Mouse (Mus musculus) layer of hippocampus, adult 18-20 months (tissue): ENCODE measurements around the gene Gm28035. TPM values are rescaled to one million over a fixed set of nuclear protein-coding genes. Genes with fewer than 3 reads are reported as not detected.
A peak's percentile ranks its signal among the peaks of the same experiment; 100 is the strongest.

Experiments
- DNase-seq, 2 experiments: peaks; one replicate each; pipeline ENCODE4 v3.0.0; 2022; ENCODE audit warnings: low spot score in 2 of 2
- long read RNA-seq: library from polyadenylated mRNA; stranded (forward); transcript quantifications from one replicate; pipeline ENCODE4 v2.0.0, GENCODE M21; 2021
- total RNA-seq, 2 experiments: library from RNA; stranded (reverse); gene quantifications; 2 replicates each; pipeline ENCODE4 v1.2.3; 2021

Gm28035 gene
- 1 to 10 TPM; 8.4 to 9.5 TPM for total RNA-seq
- long read RNA-seq, partial matches to known transcripts, result 1 of 11 reads
- long read RNA-seq, other reads (novel, unspliced or antisense), result 10 of 11 reads

DNA sequence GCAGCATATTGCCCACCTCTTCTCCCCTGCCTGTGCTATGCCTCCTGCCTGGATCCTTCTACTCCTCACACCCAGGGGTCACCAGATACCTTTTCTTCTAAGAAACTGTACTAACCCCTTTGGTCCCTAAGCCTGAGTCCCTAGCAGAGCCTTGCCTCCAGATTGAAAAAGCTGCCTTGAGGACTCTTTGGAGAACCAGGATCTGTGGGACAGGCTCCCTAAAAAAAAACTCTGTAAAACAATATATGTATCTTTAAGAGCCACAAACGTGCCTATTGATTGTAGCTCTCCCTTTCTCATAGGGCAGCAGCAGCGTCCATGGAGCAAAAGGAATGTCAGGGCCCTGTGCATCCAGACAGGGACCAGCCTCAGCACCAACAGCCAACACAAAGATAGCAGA, at the start of gene Gm28035:
TSS of gene Gm28035 (plus strand) at position 301 of the 400 bp plus-strand sequence.
- no peak for DNase-seq

DNA sequence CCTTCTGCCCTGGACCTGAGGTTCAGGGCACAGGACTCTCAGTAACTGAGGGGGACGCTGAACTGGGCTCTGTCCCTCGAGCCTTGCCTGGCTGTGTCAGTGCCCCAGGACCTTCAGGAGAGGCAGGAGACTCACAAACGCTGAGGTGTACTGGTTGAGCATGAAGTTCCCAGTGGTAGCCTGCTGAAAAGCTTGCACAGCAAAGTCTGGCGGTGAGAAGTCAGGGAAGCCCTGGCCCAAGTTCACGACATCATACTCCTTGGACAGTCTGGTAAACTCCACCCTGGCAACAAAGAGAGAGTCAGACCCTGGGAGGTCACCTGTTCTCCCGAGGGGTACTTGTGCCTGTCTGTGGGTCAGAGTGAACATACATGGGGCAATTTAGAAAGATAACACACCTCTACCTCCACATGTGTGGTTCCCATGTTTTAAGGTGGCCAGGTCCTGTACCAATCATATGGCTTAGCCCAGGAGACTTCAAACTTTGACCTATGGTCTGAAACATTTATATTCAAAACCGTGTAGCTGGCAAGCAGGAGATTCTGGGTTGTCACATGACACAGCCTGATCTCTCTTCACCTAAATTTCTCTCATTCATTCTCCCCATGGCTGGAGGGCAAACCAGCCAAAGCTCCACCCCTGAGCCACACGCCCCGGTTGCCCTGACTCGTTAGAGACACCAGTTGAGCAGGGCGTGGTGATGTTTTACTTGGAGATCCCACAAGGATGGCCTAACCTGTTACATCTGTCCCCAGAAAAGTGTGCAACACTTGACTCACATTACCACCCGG, 48.4 kb upstream of the Gm28035 start:
- no peak for DNase-seq

DNA sequence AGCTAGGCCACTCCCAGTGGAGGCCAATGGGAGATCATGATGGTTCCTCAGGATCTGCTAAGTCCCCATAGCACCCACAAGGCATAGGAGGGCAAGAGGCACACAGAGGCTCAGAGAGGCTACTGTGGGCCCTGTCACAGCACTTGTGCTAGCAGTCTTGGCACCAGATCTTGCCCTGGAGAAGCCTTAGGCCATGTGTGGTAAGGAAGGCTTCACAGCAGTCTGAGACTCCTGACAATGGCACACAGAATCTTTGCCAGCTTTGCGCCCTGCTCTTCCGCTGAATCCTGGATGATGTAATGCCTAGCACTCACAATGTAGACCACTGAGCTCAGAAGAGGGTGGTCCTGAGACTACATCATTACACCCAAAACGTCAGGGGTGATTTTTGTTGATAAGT, 45.7 kb upstream of the Gm28035 start:
- no peak for DNase-seq

DNA sequence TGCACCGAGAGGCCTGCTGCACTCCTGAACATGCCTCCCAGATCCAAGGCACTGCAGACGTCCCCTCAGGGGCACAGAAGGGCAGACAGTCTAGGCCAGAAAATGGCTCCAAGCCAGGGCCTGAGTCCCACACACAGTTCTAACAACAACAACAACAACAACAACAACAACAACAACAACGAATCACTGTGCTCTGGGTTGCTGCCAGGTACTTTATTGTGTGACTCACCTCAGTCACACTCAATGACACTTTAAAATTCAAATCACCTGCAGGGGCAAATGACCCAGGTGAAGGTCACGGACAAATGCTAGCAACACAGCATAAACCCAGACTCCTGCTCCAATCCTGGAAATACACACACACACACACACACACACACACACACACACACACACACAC, 42.3 kb upstream of the Gm28035 start:
- no peak for DNase-seq

DNA sequence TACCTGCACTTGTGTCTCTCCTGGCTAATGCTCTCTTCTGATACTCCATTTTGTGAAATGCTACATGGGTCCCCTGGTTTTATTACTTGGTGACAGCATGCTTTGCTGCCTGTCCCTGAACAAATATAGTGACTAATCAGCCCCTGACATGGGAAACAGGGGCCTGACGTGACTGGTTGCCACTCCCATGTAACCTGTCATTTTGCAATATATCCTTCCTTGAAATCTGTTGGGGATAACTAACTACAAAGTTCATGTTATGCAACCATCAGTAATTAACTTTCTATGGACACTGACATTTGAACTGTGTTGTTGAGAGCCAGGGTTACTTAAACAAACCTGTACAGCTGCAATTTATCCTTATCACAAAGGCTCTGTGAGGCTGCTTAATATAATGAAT, 40.4 kb upstream of the Gm28035 start:
- no peak for DNase-seq

DNA sequence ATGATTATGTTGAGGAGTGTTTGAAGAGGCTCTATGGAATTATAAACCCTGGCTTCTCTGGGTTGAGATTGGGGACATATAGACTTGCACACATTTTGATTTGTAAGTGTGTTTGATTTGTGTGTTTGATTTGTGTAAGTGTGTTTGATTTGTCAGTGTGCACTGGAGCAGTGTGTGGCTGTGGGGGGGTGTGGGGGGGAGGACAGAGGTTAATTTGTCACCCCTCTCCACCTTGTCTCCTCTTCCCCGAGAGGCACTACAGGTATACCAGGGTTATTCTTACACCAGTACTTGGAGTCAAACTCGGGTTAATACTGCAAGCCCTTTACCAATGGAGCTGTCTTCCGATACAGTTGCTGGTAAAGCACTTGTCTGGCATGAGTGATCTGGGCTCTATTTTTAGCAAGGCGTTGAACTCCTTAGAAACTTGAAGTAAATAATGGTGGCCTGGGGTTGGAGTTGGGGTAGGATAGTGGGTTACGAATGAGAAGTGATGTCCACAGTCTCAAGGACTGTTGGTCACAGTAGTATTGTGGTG, 39.9 kb upstream of the Gm28035 start:
- no peak for DNase-seq

DNA sequence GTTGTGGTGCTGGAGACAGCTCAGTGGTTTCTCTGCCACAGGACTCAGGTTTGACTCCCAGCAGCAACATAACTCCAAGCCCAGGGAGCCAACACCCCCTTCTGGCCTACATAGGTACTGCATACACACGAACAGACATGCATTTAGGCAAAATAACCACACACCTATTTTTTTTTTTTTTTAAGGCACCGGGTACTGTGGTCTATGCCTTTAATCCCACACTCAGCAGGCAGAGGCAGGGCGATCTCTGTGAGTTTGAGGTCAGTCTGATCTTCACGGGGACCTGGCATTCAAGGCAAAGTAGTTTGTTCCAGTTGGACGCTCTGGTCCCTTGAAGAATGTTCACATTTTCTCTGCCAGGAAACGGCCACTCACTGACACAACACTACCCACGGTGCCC, 36.9 kb upstream of the Gm28035 start:
- DNase-seq, result no peak

DNA sequence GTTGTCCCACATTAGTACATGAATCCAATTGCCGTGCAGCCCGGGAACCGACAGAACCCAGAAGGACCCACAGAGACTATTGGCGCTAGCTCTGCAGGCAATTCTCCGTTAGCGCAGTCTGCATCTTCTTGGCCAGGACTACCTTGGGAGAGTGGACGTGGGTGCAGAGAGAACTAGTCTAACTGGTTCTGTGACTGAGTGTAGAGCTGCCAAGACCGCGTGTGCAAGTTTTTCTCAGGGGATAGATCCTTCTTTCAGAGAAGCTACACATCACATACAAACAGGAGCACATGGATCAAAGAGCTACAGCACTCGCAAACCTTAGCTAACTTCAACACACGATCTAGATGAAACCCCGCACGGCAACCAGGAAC, 35.1 kb upstream of the Gm28035 start:
- DNase-seq, result peak in 1 of 2 experiments; percentile 9

DNA sequence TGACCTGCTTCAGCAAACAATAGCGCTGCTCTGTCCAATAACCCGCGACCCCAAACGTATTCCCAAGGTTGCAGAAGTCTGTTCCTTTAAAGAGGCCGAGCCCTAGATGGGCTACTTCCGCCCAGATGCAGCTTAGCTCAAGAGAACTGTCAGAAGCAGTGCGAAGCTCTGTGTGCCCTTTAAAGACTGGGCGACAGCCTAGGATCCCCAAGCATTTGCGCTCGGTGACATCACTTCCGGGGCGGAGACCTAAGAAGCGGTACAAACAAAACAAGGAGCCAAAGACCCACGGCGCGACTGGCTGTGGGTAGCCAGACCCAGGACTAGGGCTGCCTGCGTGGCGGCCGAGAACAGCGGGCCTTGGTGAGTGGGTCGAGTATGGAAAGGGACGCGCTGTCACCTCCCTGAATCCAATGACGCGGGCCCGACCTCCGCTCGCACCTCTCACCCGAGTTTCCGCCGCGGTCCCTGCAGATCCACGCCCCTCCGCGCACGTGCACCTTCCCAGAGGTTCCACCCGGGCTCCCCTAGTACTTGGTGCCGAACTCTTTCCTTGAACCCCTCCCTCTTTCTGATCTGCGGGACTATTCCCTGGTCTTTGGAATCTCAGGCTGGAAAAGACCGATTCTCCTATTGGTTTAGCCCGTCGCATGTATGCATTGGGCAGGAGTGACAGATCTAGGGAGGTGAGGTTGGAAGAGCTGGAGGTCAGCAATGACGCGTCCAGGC, 34.6 kb upstream of the Gm28035 start, which contains the start of gene Kyat1:
TSS of gene Kyat1 (minus strand) at position 219 of the 729 bp plus-strand sequence.
- DNase-seq, result peak; percentile 88 to 95

DNA sequence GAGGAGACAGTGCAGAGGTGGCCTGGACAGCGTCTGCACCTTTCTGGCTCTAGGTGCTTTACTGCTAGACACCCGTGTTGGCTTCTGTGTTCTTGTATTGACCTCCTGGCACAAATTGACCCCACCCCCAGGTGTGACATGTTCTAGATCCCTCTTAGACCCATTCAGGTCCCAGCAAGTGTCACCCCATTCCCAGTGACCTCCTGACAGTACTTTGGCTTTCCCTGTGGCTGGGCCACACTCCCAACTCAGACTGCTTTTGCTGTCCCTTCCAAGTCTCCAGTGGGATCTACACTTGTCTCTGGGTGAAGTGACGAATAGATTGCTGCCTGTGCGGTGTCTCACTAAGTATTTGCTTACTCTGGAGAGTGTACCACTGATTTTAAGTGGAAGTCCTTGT, 33.0 kb upstream of the Gm28035 start:
- no peak for DNase-seq

DNA sequence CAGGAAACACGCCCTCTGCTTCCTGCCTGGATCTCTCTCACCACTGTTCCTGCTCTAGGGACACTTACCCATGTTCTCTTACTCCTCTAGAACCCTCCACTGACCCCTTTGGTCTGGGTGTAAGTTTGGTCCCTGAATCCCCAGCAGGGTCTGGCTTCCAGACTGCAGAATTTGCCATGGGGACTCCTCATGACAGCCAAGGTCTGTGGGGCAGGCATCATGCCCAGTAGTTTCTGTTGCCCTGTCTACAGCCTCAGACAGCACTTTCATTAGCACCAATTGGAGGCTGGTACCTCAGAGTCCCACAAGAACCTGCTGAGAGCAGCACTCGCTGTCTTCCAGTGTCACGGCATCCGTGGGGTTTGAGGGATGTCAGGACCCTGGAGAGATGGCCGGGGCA, 32.5 kb upstream of the Gm28035 start:
- DNase-seq, result no peak

DNA sequence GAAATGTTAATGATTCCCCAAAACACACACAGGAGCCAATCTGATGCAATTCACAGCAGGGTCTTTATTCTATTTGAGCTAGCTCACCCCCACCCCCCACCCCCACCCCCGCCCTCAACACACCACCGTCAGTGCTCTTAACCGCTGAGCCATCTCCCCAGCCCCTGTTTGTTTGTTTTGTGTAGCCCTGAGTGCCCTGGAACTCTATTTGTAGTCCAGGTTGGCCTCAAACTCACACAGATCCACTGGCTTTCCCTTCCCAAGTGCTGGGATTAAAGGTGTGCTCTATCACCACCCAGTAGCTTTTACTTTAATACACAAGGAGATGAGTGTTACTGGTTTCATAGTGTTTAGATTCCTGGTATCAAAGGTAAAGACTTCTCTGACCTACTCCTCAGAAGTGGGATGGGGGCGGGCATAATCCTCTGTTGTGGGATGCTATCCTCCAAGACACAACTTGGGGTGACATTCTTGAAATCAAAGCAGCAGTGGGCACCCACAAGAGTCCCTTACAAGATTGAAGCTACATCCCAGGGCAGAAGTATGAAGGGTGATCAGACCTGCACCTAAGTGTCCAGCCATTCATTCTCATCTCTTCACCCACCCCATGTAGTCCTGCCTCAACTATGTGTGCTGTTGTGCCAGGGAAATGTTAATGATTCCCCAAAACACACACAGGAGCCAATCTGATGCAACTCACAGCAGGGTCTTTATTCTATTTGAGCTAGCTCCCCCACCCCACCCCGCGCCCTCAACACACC, 28.8 kb upstream of the Gm28035 start:
- no peak for DNase-seq

DNA sequence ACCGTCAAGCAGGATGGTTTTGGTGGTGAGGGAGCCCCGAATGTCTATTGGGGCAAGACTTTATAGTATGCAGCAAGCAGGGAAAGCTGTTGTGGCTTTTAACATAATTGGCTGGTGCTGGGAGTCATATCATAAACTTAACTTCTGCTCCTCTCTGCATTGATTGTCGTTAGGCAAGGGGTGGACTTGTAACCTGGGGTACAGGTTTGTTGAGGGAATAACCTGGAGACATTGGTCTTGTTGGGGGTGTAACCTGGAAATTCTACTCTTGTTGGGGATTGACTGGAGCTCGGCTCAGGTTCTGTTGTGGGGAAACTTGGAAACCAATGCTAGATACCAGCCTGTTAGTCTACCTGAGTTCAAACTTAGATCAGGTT, 28.2 kb upstream of the Gm28035 start:
- no peak for DNase-seq

DNA sequence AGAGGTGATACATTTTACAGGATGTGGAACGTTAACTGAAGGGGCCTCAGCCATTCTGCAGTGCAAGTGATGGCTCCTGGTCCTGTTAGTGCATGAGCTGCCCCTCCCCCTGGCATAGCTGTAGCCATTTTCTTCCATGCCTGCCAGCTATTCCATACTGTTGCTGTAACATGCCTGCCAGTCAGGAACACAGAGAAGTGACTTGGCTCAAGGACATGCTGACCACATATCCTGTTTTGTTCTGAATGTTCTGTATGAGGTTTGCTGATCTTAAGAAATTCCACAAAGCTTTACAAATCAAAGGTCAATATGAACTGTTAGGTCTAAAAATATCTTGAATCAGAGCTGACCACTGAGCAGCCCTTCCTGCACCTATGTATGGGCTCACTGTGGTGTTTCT, 27.4 kb upstream of the Gm28035 start:
- no peak for DNase-seq

DNA sequence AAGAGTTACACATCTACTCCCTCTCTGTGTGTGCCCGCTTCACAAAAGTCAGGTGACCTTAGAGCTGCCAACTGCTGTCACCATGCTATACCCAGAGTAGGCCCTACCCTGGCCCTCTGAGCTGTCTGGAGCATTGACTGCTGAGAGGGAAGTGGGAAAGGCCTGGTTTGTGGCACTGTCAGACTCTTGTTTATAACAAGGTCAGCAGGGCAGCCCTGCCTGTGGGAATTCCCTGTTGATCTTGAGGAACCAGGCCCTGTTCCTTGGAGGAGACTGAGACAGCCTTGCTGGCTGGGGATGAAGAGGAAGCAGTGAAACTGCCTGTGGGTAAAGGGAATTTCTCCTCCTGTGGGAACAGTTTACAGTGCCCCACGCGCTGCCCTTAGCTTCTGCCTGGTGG, 25.6 kb upstream of the Gm28035 start:
- no peak for DNase-seq

DNA sequence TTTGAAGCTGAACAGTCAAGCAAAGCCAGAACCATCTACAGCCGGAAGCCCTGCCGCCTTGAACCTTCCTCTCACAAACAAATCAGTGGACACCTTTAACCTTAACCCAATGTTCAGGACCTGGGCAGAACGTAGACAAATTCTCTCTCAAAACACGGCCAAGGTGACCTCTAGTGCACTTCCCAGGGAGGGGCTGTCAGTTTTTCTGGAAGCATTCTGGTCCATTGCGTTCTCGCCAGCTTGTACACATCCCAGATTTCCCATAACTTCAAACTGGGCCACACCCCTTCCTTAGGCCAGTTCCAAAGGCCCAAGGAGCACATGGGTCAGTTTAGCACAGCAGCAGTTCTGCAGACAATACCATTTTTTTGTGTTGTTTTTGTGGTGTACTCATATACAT, 24.9 kb upstream of the Gm28035 start:
- no peak for DNase-seq

DNA sequence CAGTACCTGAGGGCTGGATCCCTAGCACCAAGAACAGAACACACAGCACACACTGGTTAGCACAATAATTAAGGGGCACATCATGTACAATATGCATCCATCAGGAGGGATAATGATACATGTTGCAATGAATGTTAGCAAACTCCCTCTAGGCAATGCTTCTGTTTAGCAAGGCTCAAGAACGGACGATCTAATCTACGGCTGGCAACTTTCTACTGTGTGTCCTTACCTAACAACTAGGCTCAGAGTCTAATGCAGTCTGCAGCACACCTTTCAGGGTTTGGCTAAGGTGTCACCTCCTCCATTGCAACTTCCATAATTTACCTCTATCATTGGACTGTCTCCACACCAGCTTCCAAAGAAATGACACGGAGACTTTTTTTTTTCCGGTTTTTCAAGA, 24.1 kb upstream of the Gm28035 start:
- no peak for DNase-seq

DNA sequence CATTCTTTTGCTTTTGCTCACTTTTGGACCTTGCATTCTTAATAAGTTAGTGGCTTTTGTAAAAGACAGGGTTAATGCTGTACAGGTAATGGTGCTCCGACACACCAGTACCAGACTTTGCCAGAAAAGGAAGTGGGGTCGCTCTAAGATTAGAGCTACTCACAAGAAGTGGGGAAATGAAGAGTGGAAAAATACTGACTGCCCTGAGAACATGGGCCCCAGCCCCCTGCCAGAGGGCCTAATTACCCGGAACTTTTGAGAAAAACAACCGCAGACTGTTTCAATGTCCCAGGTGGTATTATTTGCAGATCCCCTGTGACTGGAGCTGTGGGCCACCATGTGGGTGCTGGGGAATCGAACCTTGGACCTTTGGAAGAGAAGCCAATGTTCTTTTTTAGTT, 4.8 kb upstream of the Gm28035 start:
- DNase-seq, result no peak

DNA sequence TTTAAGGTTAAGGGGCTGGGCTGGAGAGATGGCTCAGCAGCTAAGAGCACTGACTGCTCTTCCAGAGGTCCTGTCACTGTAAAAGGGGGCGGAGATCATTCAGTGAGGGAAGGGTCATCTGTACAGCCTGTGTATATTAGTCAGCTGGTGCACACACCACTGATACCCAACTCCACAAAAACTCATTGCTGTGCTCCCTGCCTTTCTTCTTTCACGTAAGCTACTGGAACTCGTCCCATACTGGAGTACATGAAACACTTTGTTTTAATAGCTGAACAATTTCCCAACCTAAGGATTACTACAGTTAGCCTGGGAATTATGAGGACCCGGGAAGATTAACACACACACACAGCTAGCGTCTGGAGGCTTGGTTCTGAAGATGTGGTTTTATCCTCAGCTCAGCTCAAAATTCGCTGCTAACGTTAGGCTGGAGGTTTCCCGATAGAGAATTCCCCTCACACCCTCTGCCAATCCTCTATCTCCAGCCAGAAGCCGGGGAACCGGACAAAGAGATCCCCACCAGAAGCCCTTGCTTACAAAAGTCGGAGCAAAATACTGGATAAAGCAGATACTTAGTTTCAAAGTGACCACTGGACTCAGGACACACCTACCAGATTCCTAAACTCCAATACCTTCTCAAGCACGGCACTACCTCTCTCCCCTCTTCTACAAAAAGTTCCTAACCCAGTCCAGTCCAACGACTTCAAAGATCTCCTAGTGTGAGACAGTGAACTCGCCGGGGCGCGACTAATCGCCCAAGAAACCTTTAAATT, 3.8 kb upstream of the Gm28035 start:
- DNase-seq, result no peak

DNA sequence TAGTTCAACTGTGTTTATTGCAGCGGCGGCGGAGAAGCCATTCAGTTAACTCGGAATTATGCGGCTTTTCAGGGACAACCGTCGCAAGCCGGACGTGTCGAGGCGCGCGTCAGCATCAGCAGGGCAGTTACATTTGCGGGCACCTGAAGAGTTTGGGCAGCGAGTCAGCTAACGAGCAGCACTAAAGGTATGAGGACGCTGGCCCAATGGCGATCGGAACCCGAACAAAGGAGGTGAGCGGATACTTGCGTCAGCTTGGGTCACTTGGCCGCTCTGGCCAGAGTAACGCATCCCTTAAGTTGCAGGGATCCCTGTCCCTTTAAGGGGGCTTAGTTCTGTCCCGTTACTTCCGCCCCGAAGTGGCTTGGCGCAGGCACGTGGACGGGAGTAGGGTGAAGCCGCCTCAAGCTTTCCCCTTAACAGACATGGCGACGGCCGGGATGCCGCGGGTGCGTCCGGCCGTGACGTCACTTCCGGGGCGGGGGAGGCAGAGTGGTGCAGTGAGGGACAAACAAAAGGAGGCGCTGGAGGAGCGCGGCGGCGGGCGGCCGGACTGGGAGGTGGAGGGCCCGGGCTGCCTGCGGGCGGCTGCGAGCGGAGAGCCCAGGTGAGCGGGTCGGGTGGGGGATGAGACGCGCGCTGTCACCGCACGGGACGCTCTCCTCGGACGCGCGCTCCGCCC, 3.0 kb upstream of the Gm28035 start, which contains the start of gene Lrrc8a:
TSS of gene Lrrc8a (plus strand) at position 517 of the 682 bp plus-strand sequence.
- peak; percentile 99 for DNase-seq
